Mouse (Mus musculus): ENCODE data around the gene Slc1a5. TPM values are rescaled to one million over a fixed set of nuclear protein-coding genes. Genes with fewer than 3 reads are reported as not detected.

The Slc1a5 gene
- total RNA-seq, 2 experiments from 2014 or later, result 5.5 to 5.8 TPM

- no peak for DNase-seq (ENCODE audit: low spot score in 2 of 2)
Measured at GRCm38 (mm10) chr7:16844696-16845071, 63.5 kb downstream of the Slc1a5 start.

GRCm38 (mm10) chr7:16845072-16845819 lies 64.1 kb downstream of the Slc1a5 start:
- DNase-seq (ENCODE audit: low spot score in 2 of 2), result no peak

- DNase-seq (ENCODE audit: low spot score in 2 of 2), result no peak
Measured at GRCm38 (mm10) chr7:16845820-16846167, 64.7 kb downstream of the Slc1a5 start.

GRCm38 (mm10) chr7:16846775-16847174 lies 65.6 kb downstream of the Slc1a5 start:
- no peak for DNase-seq (ENCODE audit: low spot score in 2 of 2)

GRCm38 (mm10) chr7:16847507-16847906 lies 66.4 kb downstream of the Slc1a5 start:
- no peak for DNase-seq (ENCODE audit: low spot score in 2 of 2)

Other genes with a start within 250 kb of the Slc1a5 start
- gene Arhgap35, start 166.3 kb upstream of the Slc1a5 start, total RNA-seq (2021), result 100 to 1,000 TPM; 137 to 139 TPM
- gene Ceacam15, start 105.6 kb upstream of the Slc1a5 start, total RNA-seq (2021), result not detected
- not detected for gene Ceacam9, start 59.4 kb upstream of the Slc1a5 start, total RNA-seq (2021)
- 100 to 1,000 TPM; 337 to 357 TPM for gene Ap2s1, start 42.9 kb upstream of the Slc1a5 start, total RNA-seq (2021)
- gene Strn4, start 34.5 kb downstream of the Slc1a5 start, total RNA-seq (2021), result 100 to 1,000 TPM; 279 to 300 TPM
- gene Fkrp, start 35.4 kb downstream of the Slc1a5 start, total RNA-seq (2021), result 10 to 100 TPM; 45.9 to 46.2 TPM
- gene Prkd2, start 61.6 kb downstream of the Slc1a5 start, total RNA-seq (2021), result 1 to 10 TPM; 6.8 to 9.1 TPM
- 100 to 1,000 TPM; 115 to 120 TPM for gene Dact3, start 94.0 kb downstream of the Slc1a5 start, total RNA-seq (2021)
- gene Gng8, start 110.4 kb downstream of the Slc1a5 start, total RNA-seq (2021), result 1 to 10 TPM; 1.5 to 1.9 TPM
- gene Ptgir, start 125.2 kb downstream of the Slc1a5 start, total RNA-seq (2021), result under 1 TPM in 1 of 2 experiments, not detected in 1; 0.28 TPM
- 1,000 to 10,000 TPM; 2,318 to 2,416 TPM for gene Calm3, start 142.8 kb downstream of the Slc1a5 start, total RNA-seq (2021)
- gene Pnmal2, start 163.3 kb downstream of the Slc1a5 start, total RNA-seq (2021), result 100 to 1,000 TPM; 240 to 246 TPM
- 10 to 100 TPM; 72.5 to 74.5 TPM for gene Pnmal1, start 178.3 kb downstream of the Slc1a5 start, total RNA-seq (2021)
- gene Gm42372, start 201.7 kb downstream of the Slc1a5 start, total RNA-seq (2021), result 10 to 100 TPM; 46.2 to 49.3 TPM
- gene Ccdc8, start 211.4 kb downstream of the Slc1a5 start, total RNA-seq (2021), result 1 to 10 TPM; 3.0 to 3.1 TPM
- 100 to 1,000 TPM; 149 to 163 TPM for gene Ppp5c, start 246.6 kb downstream of the Slc1a5 start, total RNA-seq (2021)

All from layer of hippocampus, postnatal 14 days (tissue).